Comparison of ENCODE assay signal across 7 mouse cellular contexts in the genomic region with DNA sequence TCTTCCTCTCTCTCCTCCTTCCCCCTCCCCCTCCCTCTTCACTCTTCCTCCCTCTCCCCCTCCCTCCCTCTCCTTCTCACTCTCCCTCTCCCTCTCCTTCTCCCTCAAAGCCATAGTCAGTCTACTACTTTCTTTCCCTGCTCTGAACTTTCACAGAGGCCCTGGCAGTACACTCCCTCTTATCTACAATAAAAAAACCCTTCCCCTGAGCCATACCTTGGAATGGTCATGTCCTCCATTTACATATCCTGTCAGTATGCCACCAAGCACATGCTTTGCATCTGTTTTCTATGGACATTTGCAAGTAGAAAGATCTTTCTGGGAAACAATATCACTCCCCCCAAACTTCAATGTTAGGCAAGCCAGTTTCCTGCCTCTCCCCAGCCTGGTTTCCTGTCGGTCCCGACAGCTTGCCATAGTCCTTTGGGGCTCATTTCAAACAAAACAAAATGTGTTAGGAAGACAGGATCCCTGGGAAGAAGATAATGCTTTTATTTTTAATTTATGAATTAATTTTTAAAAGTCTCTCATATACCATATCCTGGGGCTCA. TPM values are rescaled to one million over a fixed set of nuclear protein-coding genes. Genes with fewer than 3 reads are reported as not detected.
DNase-seq lines count a peak whose midpoint lies in the region; ATAC-seq lines count a peak whose summit lies in the region.

TSS of gene Nxpe2 (minus strand) at position 307 of the 551 bp plus-strand sequence.

- no peak within 1 kb of the TSS for H3K9ac ChIP-seq in neural tube, embryonic 13.5 days
- no peak within 1 kb of the TSS for H3K9ac ChIP-seq in heart, embryonic 11.5 days (ENCODE audit: low read depth, low read length)
- no peak within 1 kb of the TSS for H3K9ac ChIP-seq in stomach, embryonic 15.5 days
- no peak within 1 kb of the TSS for H3K9ac ChIP-seq in forebrain, embryonic 13.5 days

- no peaks in the 10 kb centered on the region for H3K9me3 ChIP-seq in neural tube, embryonic 13.5 days
- no peaks in the 10 kb centered on the region for H3K9me3 ChIP-seq in heart, embryonic 11.5 days (replicated peaks; ENCODE audit: control insufficient read depth, low read length)
- H3K9me3 ChIP-seq in limb, embryonic 10.5 days (replicated peaks): no peaks in the 10 kb centered on the region
- H3K9me3 ChIP-seq in stomach, embryonic 15.5 days: no peaks in the 10 kb centered on the region
- H3K9me3 ChIP-seq in forebrain, embryonic 13.5 days (replicated peaks): no peaks in the 10 kb centered on the region

- DNase-seq in neural tube, embryonic 10.5 days (ENCODE audit: extremely low spot score, low spot score): no peak
- no peak for DNase-seq in limb, embryonic 10.5 days (ENCODE audit: low spot score)
- DNase-seq in B cell, adult 2 months: no peak

- peaks cover 15% of the 10 kb centered on the region; the same call in 1 of the 2 replicates for H3K4me1 ChIP-seq in neural tube, embryonic 13.5 days (replicated peaks)
- H3K4me1 ChIP-seq in heart, embryonic 11.5 days (ENCODE audit: control insufficient read depth, insufficient read depth, low read length): no peaks in the 10 kb centered on the region
- peaks cover 26% of the 10 kb centered on the region for H3K4me1 ChIP-seq in limb, embryonic 10.5 days
- no peaks in the 10 kb centered on the region for H3K4me1 ChIP-seq in stomach, embryonic 15.5 days
- no peaks in the 10 kb centered on the region for H3K4me1 ChIP-seq in forebrain, embryonic 13.5 days

- no peaks in the 10 kb centered on the region for H3K36me3 ChIP-seq in neural tube, embryonic 13.5 days
- no peaks in the 10 kb centered on the region for H3K36me3 ChIP-seq in heart, embryonic 11.5 days (ENCODE audit: control insufficient read depth, insufficient read depth, low read length)
- H3K36me3 ChIP-seq in limb, embryonic 10.5 days: no peaks in the 10 kb centered on the region
- H3K36me3 ChIP-seq in stomach, embryonic 15.5 days: no peaks in the 10 kb centered on the region
- no peaks in the 10 kb centered on the region for H3K36me3 ChIP-seq in forebrain, embryonic 13.5 days (ENCODE audit: poor library complexity, severe bottlenecking)

- no peak for ATAC-seq in neural tube, embryonic 13.5 days (ENCODE audit: low read depth)
- ATAC-seq in heart, embryonic 11.5 days (replicated peaks; ENCODE audit: insufficient number of reproducible peaks, low FRiP score, low TSS enrichment): no peak
- no peak for ATAC-seq in stomach, embryonic 15.5 days (ENCODE audit: insufficient read depth, low FRiP score, low read depth)
- ATAC-seq in forebrain, embryonic 13.5 days: no peak

- H3K27me3 ChIP-seq in neural tube, embryonic 13.5 days: no peaks in the 10 kb centered on the region
- H3K27me3 ChIP-seq in heart, embryonic 11.5 days (ENCODE audit: control insufficient read depth, insufficient read depth, low read length): no peaks in the 10 kb centered on the region
- no peaks in the 10 kb centered on the region for H3K27me3 ChIP-seq in limb, embryonic 10.5 days (ENCODE audit: low read depth, poor library complexity, severe bottlenecking)
- no peaks in the 10 kb centered on the region for H3K27me3 ChIP-seq in stomach, embryonic 15.5 days (replicated peaks)
- no peaks in the 10 kb centered on the region for H3K27me3 ChIP-seq in forebrain, embryonic 13.5 days

- peak within 1 kb of the TSS; percentile 62 for H3K27ac ChIP-seq in neural tube, embryonic 13.5 days (replicated peaks)
- H3K27ac ChIP-seq in heart, embryonic 11.5 days (ENCODE audit: low read depth, low read length): peak within 1 kb of the TSS; percentile 50; the same call in 1 of the 2 replicates
- H3K27ac ChIP-seq in limb, embryonic 10.5 days: peak within 1 kb of the TSS; percentile 42; the same call in 1 of the 2 replicates
- peak within 1 kb of the TSS; percentile 31; the same call in 1 of the 2 replicates for H3K27ac ChIP-seq in stomach, embryonic 15.5 days
- H3K27ac ChIP-seq in forebrain, embryonic 13.5 days: no peak within 1 kb of the TSS

- 48% methylated on average over 2 of the region's 2 CpGs for WGBS in neural tube, embryonic 13.5 days
- WGBS in heart, embryonic 11.5 days (ENCODE audit: insufficient replicate concordance): 45% methylated on average over 2 of the region's 2 CpGs
- WGBS in limb, embryonic 10.5 days: 64% methylated on average over 2 of the region's 2 CpGs
- 49% methylated on average over 2 of the region's 2 CpGs for WGBS in stomach, embryonic 15.5 days
- 65% methylated on average over 2 of the region's 2 CpGs for WGBS in forebrain, embryonic 13.5 days

- no peak within 1 kb of the TSS for H3K4me3 ChIP-seq in neural tube, embryonic 13.5 days
- no peak within 1 kb of the TSS for H3K4me3 ChIP-seq in heart, embryonic 11.5 days (ENCODE audit: low read depth, low read length)
- H3K4me3 ChIP-seq in limb, embryonic 10.5 days: no peak within 1 kb of the TSS
- H3K4me3 ChIP-seq in stomach, embryonic 15.5 days (replicated peaks): no peak within 1 kb of the TSS
- no peak within 1 kb of the TSS for H3K4me3 ChIP-seq in forebrain, embryonic 13.5 days

- no peak within 1 kb of the TSS for H3K4me2 ChIP-seq in neural tube, embryonic 13.5 days
- no peak within 1 kb of the TSS for H3K4me2 ChIP-seq in heart, embryonic 11.5 days
- H3K4me2 ChIP-seq in stomach, embryonic 15.5 days: no peak within 1 kb of the TSS
- H3K4me2 ChIP-seq in forebrain, embryonic 13.5 days: no peak within 1 kb of the TSS

RNA-seq across cellular contexts. Expression of gene Nxpe2, which starts in this region (rescaled TPM):
- 0.35 and 0.58 TPM in 2 replicates for polyA plus RNA-seq in neural tube, embryonic 13.5 days (2015; fragmentation: Nextera tagmentation; extraction: Ambion mirVana)
- polyA plus RNA-seq in heart, embryonic 11.5 days (2014; fragmentation: Nextera tagmentation; extraction: Ambion mirVana): 1.8 and 4.6 TPM in 2 replicates
- 1.1 and 1.3 TPM in 2 replicates for polyA plus RNA-seq in limb, embryonic 10.5 days (2016; fragmentation: Nextera tagmentation; extraction: Ambion mirVana)
- polyA plus RNA-seq in stomach, embryonic 15.5 days (2015; fragmentation: Nextera tagmentation; extraction: Ambion mirVana): 4.4 and 11.1 TPM in 2 replicates
- polyA plus RNA-seq in forebrain, embryonic 13.5 days (2015; fragmentation: Nextera tagmentation; extraction: Ambion mirVana): 0.42 and 0.44 TPM in 2 replicates
